Mouse (Mus musculus) adrenal gland, adult 2 months (tissue): ENCODE measurements around the gene Zbtb16. TPM values are rescaled to one million over a fixed set of nuclear protein-coding genes. Genes with fewer than 3 reads are reported as not detected.

Source experiments
- DNase-seq: peaks from one replicate; pipeline ENCODE4 v3.0.0; 2021
- polyA plus RNA-seq: library from polyadenylated mRNA; depleted of rRNA; stranded (reverse); fragments of >200 nt; gene quantifications from 2 replicates; pipeline ENCODE4 v1.2.3, GENCODE M21; 2012
- total RNA-seq, 2 experiments: library from RNA; stranded (reverse); gene quantifications; 2 replicates each; pipeline ENCODE4 v1.2.3; 2021

Gene Zbtb16
- total and polyA plus RNA-seq, 3 experiments, result 17.7 to 73.3 (median 25.6) TPM

DNA sequence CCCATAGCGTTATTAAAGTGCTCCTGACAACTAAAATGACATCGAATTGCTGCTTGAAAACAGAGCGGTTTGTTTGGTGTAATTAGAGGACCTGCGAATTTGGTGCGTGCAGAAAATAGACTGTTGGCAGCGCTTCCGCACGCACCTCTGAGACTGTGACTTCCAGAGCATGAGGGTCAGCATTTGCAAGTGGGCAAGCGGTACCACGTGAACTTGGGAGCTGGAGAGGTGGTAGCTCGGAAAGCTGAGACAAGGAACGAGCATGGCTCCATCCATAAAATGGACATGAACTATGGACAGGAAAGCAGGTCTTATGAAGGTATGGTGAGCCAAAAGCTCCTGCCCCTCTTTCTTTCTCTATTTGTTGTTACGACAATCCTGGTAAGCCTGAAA is 107.3 kb downstream of the Zbtb16 start:
- no peak for DNase-seq

DNA sequence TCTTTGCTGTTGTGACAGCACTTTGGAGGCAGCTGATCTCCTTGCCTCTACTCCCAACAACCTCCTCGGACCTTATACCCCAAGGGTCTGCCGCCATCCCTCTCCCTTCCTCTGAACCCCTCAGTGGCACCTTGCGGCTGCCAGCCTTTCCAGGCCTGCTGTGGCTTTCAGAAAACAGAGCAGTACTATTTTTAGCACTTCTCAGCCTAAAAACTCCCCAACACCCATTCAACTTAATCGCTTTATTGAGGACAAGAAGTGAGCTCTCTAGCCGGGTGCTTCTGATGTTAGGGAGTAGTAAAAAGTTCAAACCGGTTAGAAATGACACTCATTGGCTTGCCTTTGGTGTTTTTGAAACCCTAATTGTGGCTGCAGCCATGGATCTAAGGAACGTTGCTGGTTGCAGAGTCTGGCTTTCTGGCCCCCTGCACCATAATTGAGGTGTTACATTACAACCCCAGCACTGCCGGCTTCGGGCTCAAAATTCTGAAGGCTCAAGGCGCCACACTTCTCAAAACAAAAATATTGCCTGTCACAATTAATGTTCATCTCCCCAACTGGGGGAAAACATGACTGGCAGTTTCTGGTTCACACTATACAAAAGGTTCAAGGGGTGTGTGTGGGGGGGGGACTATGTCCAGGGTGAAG is 107.8 kb downstream of the Zbtb16 start:
- no peak for DNase-seq

DNA sequence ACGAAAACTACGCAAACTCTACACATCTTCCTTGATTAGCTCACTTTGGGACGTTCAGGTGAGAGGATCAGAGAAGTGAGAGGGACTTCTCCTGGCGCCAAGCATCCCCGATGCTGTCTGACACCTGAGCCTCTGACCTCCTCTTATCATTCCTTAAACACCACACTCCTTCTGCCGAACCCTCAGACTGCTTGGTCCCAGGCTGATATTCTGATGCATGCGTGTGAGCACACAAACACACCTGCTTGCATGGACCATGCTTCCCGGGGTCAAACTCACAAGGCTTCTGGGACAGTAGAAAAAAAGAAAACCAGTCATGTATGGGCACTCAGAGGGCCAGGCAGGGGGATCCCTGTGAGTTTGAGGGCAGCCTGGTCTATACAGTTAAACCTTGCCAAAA is 109.7 kb downstream of the Zbtb16 start:
- DNase-seq, result no peak

DNA sequence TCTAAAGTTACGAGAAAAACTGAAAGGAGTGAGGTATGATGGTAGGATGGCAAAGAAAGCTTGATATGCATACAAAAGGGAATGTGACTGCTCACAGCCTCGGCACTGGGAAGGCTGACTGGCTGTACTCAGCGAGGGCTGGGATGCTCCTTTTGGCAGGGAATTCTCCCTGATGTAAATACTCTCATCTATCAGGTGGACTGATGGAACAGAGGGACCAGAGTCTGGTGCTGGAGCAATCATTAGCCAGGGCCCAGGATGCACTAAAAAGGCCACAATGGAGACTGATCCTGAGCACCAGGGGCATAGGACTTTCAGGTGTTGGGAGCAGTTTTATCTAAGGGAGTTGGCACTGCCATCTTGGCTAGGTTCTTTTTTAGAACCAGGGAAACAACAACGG is 110.1 kb downstream of the Zbtb16 start:
- DNase-seq, result no peak

DNA sequence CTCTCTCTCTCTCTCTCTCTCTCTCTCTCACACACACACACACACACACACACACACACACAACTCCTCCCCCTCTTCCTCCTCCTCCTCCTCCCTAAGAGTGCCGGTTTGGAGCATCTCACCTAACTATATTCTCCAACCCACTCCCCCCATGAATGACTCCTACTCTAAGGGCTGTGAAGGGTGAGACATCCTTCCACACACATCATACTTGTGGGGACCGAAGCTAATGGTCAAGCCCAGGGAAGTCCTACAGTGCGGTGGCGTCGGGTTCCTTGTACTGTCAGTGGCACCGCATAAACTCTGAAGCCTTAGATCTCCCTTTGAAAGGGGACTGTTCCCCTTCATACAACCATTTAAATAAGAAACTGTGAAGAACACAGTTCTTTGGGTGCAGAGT is 110.9 kb downstream of the Zbtb16 start:
- no peak for DNase-seq

DNA sequence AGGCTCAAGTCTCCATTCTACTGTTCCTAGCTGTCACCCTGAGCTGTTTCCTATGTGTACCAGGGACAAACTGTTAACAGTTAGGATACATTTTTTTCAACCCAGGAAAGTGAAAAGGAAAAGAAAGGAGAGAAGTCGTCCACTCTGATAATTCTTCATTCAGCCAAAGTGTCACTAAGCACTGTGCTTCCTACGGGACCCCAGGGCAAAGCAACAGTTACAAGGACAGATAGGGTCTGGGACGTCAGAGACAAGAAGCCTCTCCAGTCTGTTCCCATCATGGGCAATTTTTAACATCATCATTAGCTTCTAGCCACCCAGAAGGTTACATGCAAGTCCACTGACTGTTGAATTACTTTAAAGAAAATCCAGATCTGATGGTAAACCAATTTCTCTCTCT is 111.3 kb downstream of the Zbtb16 start:
- no peak for DNase-seq

DNA sequence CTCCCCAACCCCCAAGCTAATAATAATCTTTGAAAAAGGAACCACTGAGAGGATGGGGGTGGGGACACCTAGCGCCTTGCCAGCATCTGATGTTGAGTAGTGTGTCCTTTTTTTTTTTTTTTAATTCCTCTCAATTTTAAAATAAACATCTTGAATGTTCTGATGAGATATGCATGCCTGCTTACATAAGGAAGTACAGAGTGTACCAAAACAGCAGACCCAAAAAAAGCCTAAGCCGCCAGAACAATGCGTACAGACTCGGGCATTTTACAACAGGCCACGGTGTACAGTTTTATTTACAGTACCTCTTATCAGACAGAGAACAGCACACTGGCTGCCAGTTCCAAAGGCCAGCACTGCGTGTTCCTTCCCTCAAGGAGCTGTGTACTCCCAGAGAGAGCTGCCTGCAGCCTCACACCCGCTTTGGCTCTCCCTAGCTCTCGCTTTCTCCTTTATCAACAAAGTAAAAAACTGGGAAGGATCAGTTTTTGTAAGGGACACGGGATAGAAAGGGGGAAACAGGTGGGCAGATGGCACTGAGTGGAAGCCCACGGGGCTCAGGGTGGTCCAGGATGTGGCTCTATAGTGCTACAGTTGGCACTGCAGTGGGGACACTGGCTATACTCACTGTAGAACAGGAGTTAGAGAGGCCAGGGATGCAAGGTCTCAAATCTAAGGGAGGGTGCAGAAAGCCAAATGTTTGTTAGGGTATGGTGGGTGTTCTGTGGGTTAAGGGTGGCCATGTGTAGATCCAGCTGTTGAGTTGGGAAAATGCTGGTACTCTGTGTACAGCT is 112.3 kb downstream of the Zbtb16 start:
- DNase-seq, result peak; percentile 51

DNA sequence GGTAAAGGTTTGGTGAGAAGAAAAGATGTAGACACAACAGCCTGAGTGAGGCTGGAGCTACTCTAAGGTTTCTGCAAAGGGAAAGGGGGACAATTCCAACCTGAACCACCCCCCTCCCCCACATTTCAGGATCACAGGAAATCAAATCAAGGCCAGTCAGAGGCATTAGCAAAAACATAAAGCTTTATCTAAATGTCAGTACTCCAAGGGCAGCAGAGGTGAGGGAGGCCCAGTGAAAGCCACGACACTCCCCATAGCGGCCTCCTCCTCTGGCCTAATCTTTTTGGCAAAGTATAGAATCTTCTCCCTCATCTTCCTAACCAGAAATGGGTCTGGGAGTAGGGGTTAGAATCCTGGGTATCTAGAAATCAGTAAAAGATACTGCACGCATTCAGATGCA is 113.0 kb downstream of the Zbtb16 start:
- DNase-seq, result no peak

DNA sequence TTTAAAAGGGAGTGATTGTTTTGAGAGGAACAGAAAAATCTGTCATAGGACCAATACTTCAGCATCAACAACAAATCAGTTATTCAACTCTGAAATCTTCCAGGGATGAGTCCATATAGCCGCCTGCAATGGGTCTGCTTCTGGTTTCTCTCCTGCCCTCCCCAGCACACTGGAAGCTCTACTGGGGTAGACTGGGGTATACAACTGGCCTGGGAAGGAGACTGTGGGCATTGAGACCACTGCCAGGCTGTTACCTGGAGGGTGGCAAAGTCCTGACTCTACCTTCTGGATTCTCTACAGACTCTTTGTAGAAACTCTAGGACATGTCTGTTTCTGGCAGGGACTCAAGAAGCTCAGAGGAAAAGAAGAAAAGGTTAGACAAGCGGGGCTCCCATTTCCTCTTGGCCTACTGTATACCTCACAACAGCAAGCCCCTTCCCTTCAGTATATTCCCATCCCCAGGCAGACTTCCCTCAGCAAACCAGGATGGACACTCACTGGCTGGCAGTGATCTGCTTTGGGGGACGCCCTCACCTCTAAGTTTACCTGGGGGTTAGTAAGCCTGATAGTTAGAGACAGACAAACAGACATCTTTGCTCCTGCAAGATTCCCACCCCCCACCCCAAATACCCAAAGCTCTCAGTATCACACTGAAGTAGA is 113.6 kb downstream of the Zbtb16 start:
- no peak for DNase-seq

DNA sequence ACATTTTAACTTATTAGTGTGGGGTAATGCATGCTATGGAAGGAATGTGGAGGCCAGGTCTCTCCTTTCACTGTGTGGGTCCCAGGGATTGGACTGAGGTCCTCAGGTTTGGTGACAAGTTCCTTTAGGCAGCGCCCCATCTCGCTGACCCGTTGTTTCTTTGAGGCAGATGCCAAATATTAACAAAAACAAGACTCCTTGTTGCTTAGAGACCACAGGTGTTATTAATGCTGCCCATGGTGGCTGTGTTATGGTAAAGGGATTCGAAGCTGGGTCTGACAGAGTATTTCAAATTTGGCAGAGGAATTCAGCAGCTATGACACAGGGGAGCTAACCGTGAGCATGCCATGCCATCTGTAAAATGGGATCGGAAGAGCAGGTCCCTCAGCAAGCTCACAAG is 114.4 kb downstream of the Zbtb16 start:
- no peak for DNase-seq

DNA sequence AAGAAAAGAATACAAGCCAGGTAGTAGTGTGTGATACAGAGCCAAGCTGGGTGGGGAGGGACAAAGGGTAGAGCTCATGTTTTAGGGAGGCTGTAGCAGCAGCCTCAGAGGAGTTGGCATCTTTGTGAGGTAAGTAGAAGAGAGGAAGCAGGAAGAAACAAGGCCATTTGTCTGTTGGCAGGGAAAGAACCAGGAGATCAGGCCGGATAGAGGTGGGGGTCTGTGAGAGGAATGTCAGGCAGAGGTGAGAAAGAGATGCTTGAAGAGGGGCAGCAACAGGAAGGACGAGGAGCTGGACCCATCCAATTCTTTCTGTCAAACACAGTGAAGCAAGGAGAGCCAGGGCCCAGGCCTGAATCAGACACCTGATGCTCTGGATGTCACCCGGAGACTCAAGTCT is 114.8 kb downstream of the Zbtb16 start:
- DNase-seq, result no peak

DNA sequence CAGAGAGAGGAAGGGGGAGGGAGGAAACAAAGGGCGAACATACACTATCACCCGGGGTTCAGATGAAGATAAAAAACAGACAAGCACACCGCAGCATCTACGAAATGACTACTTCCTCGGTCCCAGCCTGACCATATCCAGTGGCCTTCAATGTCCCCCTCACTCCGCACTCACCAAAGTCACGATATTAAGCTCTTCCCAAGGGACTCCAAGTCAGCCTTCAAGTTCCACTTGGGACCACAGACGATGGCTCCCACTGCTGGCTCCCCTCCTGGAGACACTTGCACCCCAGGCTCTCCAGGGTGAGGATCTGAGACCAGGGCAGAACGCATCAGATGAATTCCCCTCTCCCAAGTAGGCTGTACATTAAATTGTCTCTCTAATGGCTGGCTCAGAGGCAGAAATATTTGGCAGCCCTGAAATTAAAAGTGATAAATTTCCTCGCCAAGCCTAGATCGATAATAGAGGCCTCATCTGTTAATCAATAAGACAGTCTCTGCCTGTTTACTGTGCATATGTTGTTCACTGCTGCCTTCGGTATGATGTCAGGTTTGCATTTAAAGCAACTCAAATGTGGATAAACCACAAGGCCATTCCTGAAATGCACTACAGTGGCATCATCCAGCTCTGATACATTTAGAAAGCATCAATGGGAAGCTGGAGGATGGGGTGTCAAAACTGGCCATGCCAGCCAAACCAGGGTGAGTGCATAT is 115.6 kb downstream of the Zbtb16 start:
- DNase-seq, result no peak

DNA sequence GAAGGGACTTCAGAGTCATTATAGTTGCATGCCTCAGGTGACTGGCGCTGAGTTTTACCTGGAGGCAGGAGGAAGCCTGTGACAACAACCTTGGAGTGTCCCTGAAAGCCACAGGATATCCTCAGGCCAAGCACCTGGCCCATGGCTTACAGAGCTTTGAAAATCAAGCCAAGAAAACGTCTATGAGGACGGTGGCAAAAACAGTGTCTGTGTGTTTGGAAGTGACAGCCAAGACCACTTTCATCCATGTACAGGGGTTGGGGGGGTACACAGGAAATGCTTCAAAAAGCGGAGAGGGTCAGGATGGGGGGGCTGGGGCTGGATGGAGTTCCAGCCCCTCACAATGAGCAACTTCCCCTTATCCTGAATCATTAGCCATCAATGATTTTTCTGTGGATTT is 116.4 kb downstream of the Zbtb16 start:
- no peak for DNase-seq

DNA sequence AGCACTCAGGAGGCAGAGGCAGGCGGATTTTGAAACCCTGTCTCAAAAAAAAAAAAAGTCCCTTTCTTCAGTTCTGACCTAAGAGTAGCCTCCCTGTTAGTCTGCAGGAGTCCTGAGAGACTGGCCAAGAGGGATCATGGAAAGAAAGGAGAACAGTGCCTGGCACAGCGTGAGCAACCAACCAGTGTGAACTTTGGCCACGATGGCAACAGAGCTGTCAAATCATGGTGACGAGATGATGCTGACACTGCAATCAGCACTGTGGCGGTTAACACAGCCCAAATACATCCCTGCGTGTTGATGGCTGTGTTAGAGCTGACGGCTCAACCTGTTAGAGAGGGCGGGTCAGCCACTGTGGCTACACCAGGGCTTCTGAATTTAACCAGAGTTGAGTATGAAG is 119.5 kb downstream of the Zbtb16 start:
- DNase-seq, result no peak

DNA sequence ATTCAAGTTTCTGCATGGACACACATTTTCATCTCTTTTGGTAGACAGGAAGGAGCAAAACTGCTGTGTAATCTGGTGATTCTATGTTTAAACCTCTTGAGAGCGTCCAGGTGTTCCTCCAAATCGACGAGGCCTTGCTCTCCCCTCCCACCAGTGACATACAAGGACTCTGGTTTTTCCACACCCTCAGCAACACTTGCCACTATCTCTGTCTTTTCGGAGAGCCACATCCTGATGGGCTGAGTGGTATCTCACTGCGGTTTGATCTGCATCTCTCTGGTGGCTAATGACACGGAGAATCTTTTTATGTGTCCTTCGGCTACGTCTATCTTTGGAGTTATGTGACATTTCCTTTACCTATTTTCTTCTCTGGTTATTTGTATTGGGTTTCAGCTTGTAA is 121.0 kb downstream of the Zbtb16 start:
- DNase-seq, result no peak

DNA sequence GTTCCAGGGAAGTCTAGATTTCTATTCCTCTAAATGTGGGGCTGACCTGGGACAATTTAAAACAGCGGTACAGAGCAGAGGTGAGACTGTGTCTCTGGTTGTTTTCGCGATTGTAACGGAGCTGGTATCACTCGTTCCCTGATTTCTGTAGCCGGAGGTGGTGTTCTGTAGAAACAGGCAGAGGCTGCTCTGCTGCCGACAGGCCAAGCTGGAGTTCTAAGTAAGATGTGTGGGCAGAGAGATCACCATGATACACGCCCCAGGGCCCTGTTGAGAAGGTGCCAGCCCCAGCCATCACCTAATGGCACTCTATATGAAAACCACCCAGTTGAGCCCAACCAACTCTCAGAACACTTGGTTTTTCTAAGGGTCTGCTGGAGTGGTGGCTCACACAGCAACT is 122.2 kb downstream of the Zbtb16 start:
- no peak for DNase-seq

DNA sequence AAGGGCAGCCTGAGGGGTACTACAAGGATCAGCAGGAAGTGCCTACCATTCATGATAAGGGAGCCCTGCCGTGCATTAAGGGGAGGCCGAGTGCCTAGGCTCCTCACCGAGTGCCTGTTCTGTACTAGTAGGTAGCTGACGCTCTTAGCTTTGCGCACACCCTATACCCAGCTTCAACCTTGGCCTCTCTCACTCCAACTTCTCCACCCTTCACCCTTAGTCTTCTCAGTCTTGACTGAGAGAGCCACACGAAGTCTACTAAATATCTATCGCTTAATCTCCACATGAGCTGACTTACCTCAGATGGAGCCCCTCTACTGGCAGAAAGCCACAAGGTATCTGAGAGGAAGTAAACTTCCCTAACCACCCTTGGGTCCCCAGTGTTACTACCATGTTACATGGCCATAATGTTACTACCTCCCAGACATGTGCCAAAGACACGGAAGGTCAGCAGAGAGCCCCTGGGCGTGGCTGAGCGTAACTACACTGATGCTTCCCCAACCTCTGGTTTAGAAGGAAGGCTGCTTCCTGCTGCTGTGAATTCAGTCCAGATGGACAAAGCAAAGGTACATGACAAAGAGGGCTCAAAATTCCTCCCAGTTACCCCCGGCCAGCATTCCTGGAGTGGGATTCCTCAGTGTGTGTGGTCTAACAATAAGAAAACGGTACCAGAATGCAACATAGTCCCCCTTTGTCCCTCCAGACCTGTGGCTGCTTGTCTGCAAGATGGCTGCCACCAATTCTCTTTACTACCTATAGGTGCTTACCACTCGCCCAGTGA is 122.8 kb downstream of the Zbtb16 start:
- DNase-seq, result no peak

DNA sequence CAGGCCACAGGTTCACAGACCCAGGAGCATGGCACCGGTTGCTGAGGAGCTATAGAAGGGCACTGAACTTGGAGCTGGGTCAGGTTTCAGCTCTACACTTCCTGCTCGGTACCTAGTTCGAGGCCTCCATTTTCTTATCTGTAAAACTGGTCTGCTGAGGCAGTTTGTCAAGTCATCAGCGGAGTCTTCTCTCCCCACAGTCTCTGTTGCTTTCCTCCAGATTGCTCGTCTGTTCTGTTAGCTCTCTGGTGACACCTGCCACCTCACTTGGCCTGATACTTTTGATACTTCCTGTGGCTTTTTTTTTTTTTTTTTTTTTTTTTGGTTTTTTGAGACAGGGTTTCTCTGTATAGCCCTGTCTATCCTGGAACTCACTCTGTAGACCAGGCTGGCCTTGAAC is 124.2 kb downstream of the Zbtb16 start:
- DNase-seq, result no peak

DNA sequence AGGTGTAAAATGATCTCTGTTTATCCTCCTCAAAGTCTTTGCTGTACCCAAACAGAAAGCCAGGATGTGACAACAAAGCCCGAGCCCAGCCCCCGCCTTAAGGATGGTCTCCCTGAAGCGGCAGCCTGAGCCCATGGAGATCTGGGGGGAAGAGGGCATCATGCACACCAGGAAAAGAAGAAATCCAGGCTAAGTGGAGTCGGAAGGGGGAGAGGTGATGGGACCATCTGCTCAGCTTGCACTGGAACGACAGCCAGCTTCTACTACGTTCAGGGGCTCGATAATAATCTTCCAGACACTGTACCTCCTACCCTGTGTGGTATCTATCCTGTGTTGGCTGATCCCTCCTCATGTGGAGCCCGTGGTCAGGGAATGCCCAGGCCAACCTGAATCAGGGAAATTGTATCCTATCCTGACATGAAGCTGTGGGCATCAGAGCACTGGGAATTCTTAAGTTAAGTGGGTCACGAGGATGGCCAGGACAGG is 124.7 kb downstream of the Zbtb16 start:
- DNase-seq, result no peak

DNA sequence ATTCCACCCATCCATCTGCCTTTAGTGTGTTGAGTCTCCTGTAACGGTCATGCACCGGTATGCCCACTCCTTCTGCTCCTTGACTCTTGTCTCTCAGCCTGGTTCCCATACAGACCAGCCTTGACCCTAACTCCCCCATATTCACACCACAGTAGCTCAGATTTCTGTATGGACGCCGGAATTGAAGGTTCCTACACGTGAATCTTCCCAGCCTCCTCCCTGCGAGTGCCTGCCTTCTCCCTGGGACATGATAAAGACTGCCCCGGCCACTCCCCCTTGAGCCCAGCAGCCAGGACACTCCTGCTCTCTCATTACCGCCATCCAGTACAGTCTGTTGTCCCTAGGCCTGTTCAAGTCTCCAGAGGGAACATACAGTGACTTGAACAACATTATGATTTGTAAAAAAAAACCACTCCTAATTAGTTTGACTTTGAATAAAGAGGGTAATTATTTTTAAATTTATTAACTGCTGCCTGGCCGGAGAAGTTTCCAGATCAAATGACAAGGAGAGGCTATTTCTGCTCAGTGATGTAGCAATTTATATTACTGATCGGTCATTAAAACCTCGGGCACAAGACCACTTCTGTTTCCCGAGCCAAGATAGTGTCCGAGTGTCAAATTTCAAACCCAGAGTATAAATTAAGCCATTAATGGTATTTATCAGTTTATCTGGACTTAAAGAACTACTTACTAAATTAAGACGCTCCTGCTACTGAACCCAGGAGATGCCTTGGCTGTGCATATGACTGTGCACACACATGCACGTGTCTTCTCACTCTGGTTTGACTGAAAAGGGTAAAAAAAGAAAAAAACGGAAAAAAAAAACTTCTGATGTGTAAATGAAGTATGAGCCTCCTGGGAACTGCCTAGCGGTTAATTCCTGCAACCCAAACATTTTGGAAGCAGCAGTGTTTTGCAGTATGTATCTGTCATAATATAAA is 125.4 kb downstream of the Zbtb16 start:
- no peak for DNase-seq

DNA sequence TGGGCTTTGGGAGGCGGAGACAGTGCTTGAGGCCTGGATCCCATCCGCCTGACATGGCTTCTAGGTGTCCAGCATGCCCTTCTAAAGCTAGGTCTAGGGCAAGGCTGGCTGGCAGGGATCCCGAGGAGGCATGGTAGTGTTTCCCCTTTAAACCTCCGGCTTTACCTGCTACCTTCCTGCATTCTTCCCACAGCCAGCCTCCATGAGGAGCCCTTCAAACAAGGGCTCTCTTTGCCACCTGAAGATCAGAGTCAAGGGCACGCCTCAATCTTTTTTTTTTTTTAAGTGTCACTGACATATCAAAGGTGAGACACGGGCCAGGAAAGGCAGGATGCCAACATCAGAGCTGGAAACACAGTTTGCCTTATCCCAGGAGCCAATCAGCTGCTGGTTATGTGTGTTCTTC is 128.2 kb downstream of the Zbtb16 start:
- no peak for DNase-seq
